Mouse (Mus musculus) macrophage (primary cell): Measurements from ENCODE around the gene Tjap1. TPM values are rescaled to one million over a fixed set of nuclear protein-coding genes. Genes with fewer than 3 reads are reported as not detected.

ENCODE experiments used
- H3K27ac ChIP-seq: fragments of 350-480 bp; formaldehyde crosslinking; 2 replicates; pipeline ENCODE4 v1.9.0; 2021
- H3K36me3 ChIP-seq: fragments of 350-480 bp; formaldehyde crosslinking; 2 replicates; pipeline ENCODE4 v1.9.0; 2021; ENCODE audit errors: inconsistent target
- H3K4me3 ChIP-seq: fragments of 350-480 bp; formaldehyde crosslinking; 2 replicates; pipeline ENCODE4 v1.9.0; 2021; ENCODE audit errors: inconsistent target
- H3K79me2 ChIP-seq: fragments of 350-480 bp; formaldehyde crosslinking; 2 replicates; pipeline ENCODE4 v1.9.0; 2021; ENCODE audit errors: inconsistent target
- WGBS: methylation state at CpG from one replicate; pipeline ENCODE4 v1.1.7; 2026; ENCODE audit warnings: inconsistent platforms; ENCODE audit not compliant: missing documents; 5-methylcytosine and 5-hydroxymethylcytosine counted together
- polyA plus RNA-seq: library from polyadenylated mRNA; stranded (reverse); fragments of 250-400 nt; gene quantifications from 3 replicates; pipeline ENCODE4 v1.2.4, GENCODE M21; 2018; ENCODE audit warnings: inconsistent platforms

Gene Tjap1
- polyA plus RNA-seq, 1 experiment from 2014 or later, result 9.7 TPM

DNA sequence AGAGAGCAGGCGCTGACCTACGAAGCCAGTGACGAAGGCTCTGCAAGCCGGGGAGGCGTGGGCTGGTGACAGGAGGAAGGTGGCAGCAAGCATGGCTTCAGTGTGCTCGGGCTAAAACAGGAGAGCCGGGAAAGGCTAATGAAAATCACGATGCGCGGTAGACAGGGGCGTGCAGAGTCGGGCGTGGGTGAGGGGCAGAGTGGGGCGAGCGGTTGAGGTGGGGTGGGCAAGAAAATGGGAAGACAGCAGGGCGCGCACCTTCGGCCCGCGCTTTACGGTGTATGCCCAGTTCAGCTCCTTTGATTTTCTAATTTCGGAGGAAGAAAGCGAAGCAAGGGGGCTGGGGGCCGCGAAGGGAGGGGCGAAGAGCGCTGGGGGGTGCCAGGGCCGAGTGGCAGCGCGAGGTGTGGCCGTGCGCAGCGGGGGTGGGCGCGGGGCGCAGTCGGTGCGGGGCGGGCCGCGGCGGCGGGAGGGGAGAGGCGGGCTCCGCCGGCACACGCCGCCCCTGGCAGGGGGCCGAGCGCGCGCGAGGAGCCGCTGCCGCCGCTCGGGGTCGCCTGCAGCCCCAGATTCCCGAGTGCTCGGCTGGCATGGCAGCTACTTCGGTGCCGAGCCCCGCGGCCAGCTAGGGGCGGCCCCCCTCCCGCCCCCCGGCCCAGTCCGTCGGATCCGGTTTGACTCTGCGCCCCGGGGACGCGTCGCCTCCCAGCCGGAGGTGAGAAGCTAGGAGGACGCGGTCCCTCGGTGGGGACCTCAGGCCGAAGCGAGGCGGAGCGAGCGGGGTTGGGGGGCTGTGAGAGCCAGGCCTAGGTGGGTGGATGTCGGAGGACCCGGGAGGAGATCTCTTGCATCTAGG is 14.8 kb upstream of the Tjap1 start, which contains the start of gene Dlk2:
Gene Dlk2, plus strand, starts transcription at position 58 of the 856 bp plus-strand sequence.
- Histone ChIP-seq H3K4me3 (no peak within 1 kb of the TSS), H3K27ac (no peak within 1 kb of the TSS), H3K36me3 (no peaks in the 10 kb centered on the region), H3K79me2 (no peaks in the 10 kb centered on the region)
- 2% methylated on average over 74 of the region's 86 CpGs for WGBS

DNA sequence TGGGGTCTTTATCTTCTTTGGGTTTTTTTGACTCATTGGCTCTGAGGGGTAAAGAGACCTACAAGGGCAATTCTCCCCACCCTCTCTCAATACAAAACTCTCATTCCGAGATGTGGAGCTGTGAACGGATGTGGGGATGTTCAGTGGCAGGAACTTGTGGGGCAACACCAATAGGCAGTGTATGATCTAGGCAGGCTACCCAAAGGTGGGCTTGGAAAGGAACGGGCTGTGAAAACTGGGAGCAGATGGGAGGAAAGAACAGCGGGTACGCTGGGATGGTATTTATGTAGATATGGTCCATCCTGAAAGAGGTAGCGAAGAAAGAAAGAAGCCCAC is 14.2 kb upstream of the Tjap1 start:
- Histone ChIP-seq H3K27ac (no peak overlapping the region), H3K79me2 (no peaks in the 10 kb centered on the region), H3K4me3 (no peak overlapping the region), H3K36me3 (no peaks in the 10 kb centered on the region)
- WGBS, result 11% methylated on average over 6 of the region's 6 CpGs

DNA sequence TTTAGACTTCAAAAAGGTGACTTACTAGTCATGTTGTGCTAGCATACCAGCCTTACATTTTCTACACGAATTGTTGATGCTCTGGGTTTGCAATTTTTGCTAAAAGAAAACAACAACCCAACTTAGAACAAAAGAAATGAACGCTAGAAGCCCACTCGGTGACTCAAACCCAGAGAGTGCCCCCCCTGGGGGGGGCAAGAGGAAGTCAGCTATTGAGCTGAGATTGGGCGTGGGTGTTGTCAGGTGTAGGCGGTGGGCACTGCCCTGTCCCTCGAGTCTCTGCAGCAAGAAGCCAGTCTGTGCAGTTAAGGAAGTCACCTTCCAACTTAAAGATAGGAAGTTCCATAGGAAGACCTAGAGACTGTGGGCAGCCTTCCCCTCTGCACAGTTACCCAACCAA is 13.8 kb upstream of the Tjap1 start:
- Histone ChIP-seq H3K36me3 (no peaks in the 10 kb centered on the region), H3K4me3 (no peak overlapping the region), H3K79me2 (no peaks in the 10 kb centered on the region), H3K27ac (no peak overlapping the region)
- 7% methylated on average over 6 of the region's 6 CpGs for WGBS

DNA sequence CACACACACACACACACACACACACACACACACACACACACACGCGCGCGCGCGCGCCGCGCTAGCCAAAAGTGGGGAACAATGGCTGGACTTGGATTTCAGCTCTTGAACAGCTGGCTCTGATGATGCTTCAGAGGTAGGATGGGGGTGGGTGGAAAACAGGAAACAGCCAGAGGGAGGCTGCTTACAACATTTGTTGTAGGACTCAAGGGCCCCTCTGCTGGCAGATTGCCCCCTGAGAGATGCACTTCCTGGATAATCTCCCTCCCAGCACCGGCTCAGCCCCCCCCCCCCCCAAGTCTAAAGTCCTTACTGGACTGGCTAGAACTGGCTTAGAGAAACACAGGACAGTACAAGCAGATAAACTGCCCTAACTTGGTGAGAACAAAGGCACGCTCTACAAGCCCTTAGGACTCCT is 4.9 kb upstream of the Tjap1 start:
- H3K36me3 ChIP-seq, result no peaks in the 10 kb centered on the region
- H3K27ac ChIP-seq, result no peak overlapping the region
- peaks cover under 1% of the 10 kb centered on the region; the same call in 1 of the 2 replicates for H3K79me2 ChIP-seq
- H3K4me3 ChIP-seq, result no peak overlapping the region
- 75% methylated on average over 7 of the region's 11 CpGs for WGBS

DNA sequence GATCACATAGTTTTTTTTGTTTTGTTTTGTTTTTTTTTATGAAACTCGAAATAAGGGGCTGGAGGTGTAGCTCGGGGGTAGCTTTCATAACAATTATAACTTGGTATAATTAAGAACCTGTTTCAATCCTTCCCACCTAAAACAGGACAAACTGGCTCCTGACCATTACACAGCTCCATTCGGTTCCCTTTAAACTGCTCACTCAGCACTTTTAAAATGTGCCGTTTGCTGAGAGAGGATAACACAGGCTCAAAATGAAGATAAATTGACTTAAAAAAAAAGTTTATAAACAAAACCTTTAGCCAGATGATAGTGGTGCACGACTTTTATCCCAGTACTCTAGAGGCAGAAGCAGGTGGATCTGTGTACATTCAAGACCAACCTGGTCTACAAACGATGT is 2.6 kb upstream of the Tjap1 start:
- Histone ChIP-seq H3K36me3 (no peaks in the 10 kb centered on the region; the same call in 1 of the 2 replicates), H3K79me2 (peaks cover 23% of the 10 kb centered on the region), H3K4me3 (no peak overlapping the region), H3K27ac (no peak overlapping the region)
- 77% methylated on average over 6 of the region's 6 CpGs for WGBS

DNA sequence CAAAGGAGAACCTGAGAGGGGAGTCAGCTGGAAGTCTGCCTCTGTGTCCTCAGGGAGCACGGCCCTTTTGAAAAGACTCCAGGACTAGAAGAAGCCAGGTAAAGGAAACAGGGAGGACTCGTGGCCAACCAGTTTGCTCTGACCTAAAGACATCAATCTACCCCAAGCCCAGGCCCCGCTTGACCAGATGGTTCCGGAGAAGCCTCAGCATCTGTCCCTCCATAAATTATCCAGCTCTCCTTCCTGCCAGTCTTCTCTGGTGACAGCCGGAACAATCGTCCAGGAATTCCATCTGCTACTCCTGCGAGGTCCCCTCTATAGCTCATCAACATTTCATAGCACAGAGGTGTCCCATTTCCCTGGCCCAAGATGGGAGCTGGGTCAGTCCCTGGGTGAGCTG is 1.8 kb upstream of the Tjap1 start:
- 68% methylated on average over 6 of the region's 7 CpGs for WGBS
- peaks cover 31% of the 10 kb centered on the region for H3K79me2 ChIP-seq
- no peak overlapping the region for H3K4me3 ChIP-seq
- no peaks in the 10 kb centered on the region; the same call in 1 of the 2 replicates for H3K36me3 ChIP-seq
- no peak overlapping the region for H3K27ac ChIP-seq

DNA sequence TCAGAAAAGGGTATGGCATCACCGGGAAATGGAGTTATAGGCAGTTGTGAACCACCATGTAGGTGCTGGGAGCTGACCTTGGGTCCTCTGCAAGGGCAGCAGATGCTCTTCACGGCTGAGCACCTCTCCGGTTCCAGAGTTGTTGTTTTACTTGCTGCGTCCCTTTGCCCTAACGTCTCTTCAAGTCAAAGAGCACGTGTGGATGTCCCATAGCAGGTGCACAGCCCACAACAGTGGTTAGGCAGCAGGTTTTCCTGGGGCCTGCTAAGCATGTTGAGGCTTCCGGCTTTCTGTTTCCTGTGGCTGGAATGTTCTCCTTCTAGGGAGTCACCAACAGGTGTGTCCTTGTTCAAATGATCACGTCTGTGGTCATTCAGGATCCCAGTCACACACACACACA is 1.1 kb upstream of the Tjap1 start:
- WGBS, result 91% methylated on average over 8 of the region's 8 CpGs
- no peak overlapping the region for H3K27ac ChIP-seq
- no peak overlapping the region for H3K4me3 ChIP-seq
- peaks cover 4% of the 10 kb centered on the region; the same call in 1 of the 2 replicates for H3K36me3 ChIP-seq
- peaks cover 38% of the 10 kb centered on the region for H3K79me2 ChIP-seq

DNA sequence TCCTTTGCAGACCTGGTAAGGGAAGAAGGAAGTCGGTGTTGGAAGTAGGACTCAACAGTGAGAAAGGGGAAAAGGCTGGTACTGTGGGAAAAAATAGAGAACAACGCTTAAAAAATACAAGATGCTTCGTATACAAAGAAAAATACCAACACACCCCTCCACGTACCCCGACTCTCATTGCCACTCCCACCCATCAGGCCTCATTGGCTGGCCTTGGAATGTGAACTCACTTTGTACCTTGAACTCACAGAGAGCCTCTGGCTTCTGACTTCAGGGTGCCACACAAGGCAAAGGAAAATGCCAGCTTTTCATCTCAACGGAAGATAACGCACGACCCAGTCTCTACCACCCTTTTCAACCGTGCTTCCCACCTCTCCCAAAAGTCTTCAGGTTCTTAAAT is 314 bp upstream of the Tjap1 start:
- no peak overlapping the region for H3K27ac ChIP-seq
- H3K79me2 ChIP-seq, result peaks cover 46% of the 10 kb centered on the region
- H3K36me3 ChIP-seq, result peaks cover 9% of the 10 kb centered on the region; the same call in 1 of the 2 replicates
- H3K4me3 ChIP-seq, result no peak overlapping the region; the same call in 1 of the 2 replicates
- 34% methylated on average over 9 of the region's 9 CpGs for whole genome bisulfite sequencing

DNA sequence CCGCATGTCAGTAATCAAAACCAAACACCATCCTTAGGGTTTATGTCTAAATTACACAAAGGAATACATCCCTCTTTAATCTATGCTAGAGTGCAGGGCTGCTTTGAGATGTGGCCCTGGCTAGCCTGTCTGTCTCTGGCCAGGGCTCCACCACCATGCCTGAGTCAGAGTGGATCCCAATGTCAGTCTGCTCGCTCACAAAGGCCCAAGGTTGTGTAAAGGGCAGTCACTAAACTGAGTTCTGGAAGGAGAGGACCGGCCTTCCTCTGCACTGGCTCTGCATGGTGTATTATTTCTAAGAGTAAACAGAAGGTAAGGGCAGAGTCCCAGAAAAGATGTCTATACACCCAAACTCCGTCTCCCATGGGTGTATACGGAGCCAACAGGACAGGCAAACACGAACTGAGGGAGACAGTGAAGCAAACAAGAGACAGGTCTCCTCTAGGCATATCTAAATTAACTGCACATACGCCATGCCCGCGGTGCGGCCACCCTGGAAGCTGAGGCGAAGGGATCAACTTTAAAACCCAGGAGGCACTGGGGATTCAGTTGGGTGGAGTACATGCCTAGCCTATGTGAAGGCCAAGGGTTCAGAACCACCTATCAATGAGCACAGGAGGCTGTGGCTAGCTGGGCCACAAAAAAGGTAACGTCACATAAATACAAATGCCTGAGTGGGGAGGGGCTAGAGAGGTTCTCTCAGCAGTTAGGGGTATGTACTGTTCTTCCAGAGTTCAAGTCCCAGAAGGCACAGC is 4.6 kb downstream of the Tjap1 start:
- Histone ChIP-seq H3K79me2 (peaks cover 95% of the 10 kb centered on the region), H3K4me3 (no peak overlapping the region), H3K36me3 (peaks cover 16% of the 10 kb centered on the region; the same call in 1 of the 2 replicates), H3K27ac (no peak overlapping the region)
- WGBS, result 96% methylated on average over 12 of the region's 12 CpGs

DNA sequence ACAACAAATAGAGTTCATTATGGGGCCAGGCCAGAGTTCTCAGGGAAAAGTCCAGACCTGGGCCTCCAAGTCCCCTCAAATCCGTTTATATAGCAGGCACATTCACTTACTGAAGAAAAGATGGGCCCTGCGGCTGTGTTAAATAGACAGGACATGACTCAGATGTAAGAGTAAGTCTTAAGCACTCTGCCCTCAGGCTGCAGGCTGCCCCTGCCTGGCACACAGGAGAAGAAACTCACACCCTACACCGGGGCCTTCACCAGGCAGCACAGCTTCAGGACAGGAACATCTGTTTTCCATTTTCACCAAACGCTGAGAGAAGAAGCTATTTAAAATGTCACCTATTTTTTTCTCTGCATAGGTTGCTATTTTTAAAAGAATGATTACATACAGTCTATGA is 5.2 kb downstream of the Tjap1 start:
- Histone ChIP-seq H3K79me2 (peaks cover 99% of the 10 kb centered on the region), H3K36me3 (peaks cover 16% of the 10 kb centered on the region; the same call in 1 of the 2 replicates), H3K4me3 (no peak overlapping the region), H3K27ac (no peak overlapping the region)
- 93% methylated on average over 4 of the region's 4 CpGs for WGBS

DNA sequence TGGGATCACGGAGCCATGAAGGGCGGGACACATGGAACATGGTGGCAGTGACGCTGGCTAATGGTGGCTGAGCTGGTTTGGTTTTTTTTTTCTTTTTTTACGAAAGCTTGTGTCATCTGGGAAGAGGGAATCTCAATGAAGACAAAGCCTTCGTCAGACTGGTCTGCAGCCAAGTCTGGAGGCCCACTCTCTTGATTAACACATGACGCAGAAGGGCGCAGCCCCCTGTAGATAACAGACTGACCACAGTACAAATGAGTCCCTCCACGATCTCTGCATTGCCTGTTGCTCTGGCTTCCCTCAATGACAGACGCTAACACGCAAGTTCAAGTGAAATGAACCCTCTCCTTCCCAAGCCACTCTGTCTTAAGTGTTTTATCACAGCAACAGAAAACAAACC is 7.3 kb downstream of the Tjap1 start:
- WGBS, result 98% methylated on average over 10 of the region's 10 CpGs
- Histone ChIP-seq H3K79me2 (peaks cover 78% of the 10 kb centered on the region), H3K4me3 (no peak overlapping the region), H3K36me3 (peaks cover 29% of the 10 kb centered on the region), H3K27ac (no peak overlapping the region)

DNA sequence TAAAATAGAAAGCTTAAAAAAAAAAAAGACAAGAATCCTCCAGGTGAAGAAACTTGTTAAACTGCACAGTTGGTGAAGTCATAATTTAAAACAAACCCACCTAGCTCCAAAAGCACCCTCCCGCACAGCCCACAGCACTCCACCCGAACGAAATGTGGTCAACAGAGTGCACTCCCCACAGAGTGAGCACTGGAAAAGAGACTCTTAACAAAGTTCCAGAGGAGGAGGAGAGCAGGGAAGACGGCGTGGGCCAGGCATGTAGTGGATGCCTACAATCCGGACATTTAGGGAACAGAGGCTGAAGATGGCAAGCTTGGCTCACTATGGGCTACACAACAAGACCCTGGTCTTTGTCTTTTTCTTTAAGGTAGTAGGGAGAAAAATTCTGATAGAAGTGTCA is 7.8 kb downstream of the Tjap1 start:
- 98% methylated on average over 6 of the region's 6 CpGs for WGBS
- Histone ChIP-seq H3K79me2 (peaks cover 74% of the 10 kb centered on the region), H3K4me3 (no peak overlapping the region), H3K36me3 (peaks cover 34% of the 10 kb centered on the region), H3K27ac (no peak overlapping the region)

DNA sequence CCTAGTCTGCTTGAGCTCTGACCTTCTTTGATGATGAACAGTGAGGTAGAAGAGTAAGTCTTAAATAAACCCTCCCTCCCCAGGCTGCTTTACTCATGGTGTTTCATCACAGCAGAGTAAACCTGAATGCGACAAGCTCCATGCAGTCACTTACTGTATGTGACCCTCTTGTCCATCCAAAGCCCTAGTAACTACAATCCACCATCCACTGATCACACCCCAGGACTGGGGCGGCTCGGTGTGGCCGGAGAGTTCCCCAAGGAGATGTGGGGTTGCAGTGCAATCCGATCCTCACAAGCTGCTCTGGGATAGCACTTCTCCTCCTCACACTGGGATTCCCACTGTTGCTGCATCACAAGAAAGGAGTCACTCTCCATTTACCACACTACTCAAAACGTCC is 8.4 kb downstream of the Tjap1 start:
- H3K27ac ChIP-seq, result no peak overlapping the region
- no peak overlapping the region for H3K4me3 ChIP-seq
- peaks cover 68% of the 10 kb centered on the region; the same call in 1 of the 2 replicates for H3K79me2 ChIP-seq
- H3K36me3 ChIP-seq, result peaks cover 34% of the 10 kb centered on the region
- WGBS, result 91% methylated on average over 6 of the region's 6 CpGs

DNA sequence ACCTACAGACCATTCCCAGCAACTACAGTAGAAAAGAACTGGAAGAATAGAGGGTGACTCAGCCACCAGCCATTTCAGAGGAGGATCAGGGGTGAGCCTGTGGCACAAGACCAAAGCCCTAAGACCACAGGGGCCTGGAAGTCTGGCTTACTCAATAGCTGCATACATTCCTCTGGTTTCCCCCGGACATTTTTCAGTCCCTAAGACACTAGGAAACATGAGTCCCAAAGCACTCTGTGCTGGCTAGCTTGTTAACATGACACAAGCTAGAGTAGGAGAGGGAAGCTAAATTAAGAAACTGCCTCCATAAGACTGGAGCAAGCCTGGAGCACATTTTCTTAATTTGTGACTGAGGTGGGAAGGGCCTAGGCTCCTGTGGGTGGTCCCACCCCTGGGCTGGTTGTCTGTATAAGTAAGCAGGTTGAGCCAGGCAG is 9.0 kb downstream of the Tjap1 start:
- Histone ChIP-seq H3K36me3 (peaks cover 30% of the 10 kb centered on the region), H3K27ac (no peak overlapping the region)

DNA sequence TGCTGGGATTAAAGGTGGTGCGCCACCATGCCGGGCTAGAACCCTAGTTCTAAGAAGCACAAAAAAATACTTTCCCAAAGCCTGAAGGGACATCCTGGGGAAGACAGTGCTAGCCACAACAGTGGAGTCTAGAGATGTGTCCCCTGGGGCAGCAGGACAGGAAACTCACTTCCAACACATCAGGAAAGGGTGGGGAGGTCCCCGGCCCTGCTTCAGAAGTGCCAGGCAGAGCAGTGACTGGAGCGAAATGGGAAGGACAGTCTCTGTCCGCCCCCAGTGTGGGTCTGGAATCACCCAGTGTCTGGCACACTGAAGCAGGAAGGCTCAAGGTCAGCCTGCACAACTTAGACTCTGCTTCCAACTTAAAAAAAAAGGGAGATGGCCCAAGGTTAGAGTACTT is 10.2 kb downstream of the Tjap1 start:
- Histone ChIP-seq H3K36me3 (peaks cover 23% of the 10 kb centered on the region), H3K79me2 (peaks cover 50% of the 10 kb centered on the region; the same call in 1 of the 2 replicates), H3K4me3 (no peak overlapping the region), H3K27ac (no peak overlapping the region)
- 90% methylated on average over 5 of the region's 5 CpGs for WGBS

More for the DNA sequence above, 9.0 kb downstream of the Tjap1 start:
- 91% methylated on average over 1 of the region's 1 CpGs for WGBS
- Histone ChIP-seq H3K4me3 (no peak overlapping the region), H3K79me2 (peaks cover 61% of the 10 kb centered on the region; the same call in 1 of the 2 replicates)
